Mouse (Mus musculus) midbrain, embryonic 16.5 days (tissue): Measurements from ENCODE around the gene Zfp788. TPM values are rescaled to one million over a fixed set of nuclear protein-coding genes. Genes with fewer than 3 reads are reported as not detected.
"Not testable (repeated sequence)": the region's sequence is repeated elsewhere in the genome, so short reads cannot be mapped to it uniquely, and the experiment has no call there.

Experiments
- ATAC-seq: fragments of 200-750 bp; cut with Nextera tagmentation; 2 replicates; pipeline ENCODE4 v1.8.0; 2017; ENCODE audit warnings: moderate TSS enrichment
- H3K27ac ChIP-seq: fragments of 300-500 bp; sonication (generic); 2 replicates; pipeline ENCODE4 v1.5.1; 2014; ENCODE audit warnings: mild to moderate bottlenecking, low read length, mixed read lengths
- H3K27me3 ChIP-seq: fragments of 300-500 bp; sonication (generic); 2 replicates; pipeline ENCODE4 v1.6.1; 2014; ENCODE audit warnings: low read depth, low read length, mixed read lengths; ENCODE audit not compliant: control insufficient read depth, insufficient read depth
- H3K36me3 ChIP-seq: fragments of 300-500 bp; sonication (generic); 2 replicates; pipeline ENCODE4 v1.6.1; 2014; ENCODE audit warnings: mild to moderate bottlenecking, low read length, moderate library complexity, mixed read lengths; ENCODE audit not compliant: control insufficient read depth, insufficient read depth
- H3K4me1 ChIP-seq: fragments of 300-500 bp; sonication (generic); 2 replicates; pipeline ENCODE4 v1.6.1; 2014; ENCODE audit warnings: mild to moderate bottlenecking, low read length, mixed read lengths; ENCODE audit not compliant: control insufficient read depth, insufficient read depth
- H3K4me2 ChIP-seq: fragments of 300-500 bp; sonication (generic); 2 replicates; pipeline ENCODE4 v1.6.1; 2014; ENCODE audit warnings: mild to moderate bottlenecking, low read length, mixed read lengths
- H3K4me3 ChIP-seq: fragments of 300-500 bp; sonication (generic); 2 replicates; pipeline ENCODE4 v1.5.1; 2014; ENCODE audit warnings: low read depth, mild to moderate bottlenecking, low read length, moderate library complexity, mixed read lengths
- H3K9ac ChIP-seq: fragments of 300-500 bp; sonication (generic); 2 replicates; pipeline ENCODE4 v1.6.1; 2014; ENCODE audit warnings: low read depth, low read length, mixed read lengths
- H3K9me3 ChIP-seq: fragments of 300-500 bp; sonication (generic); replicated peaks from 2 replicates; pipeline ENCODE4 v1.6.1; 2014; ENCODE audit warnings: mild to moderate bottlenecking, low read length, mixed read lengths; ENCODE audit not compliant: control insufficient read depth, poor library complexity, severe bottlenecking
- WGBS: fragments of 180-500 bp; shearing (Covaris S2); extraction: QIAGEN DNeasy Blood & Tissue Kit; methylation state at CpG from one replicate; pipeline ENCODE4 v1.1.7; 2014; 5-methylcytosine and 5-hydroxymethylcytosine counted together
- polyA plus RNA-seq: library from polyadenylated mRNA; unstranded; fragments of >200 nt; fragmentation: Nextera tagmentation; extraction: Ambion mirVana; gene quantifications from 2 replicates; pipeline ENCODE4 v1.2.1, GENCODE M21; 2015

Gene Zfp788
- polyA plus RNA-seq, 1 experiment from 2014 or later, result 25.5 TPM

GRCm38 (mm10) chr7:41674326-41674725 is 41.3 kb downstream of the Zfp788 start:
- H3K4me3 ChIP-seq, H3K9ac ChIP-seq, H3K4me1 ChIP-seq, H3K36me3 ChIP-seq, H3K27ac ChIP-seq, H3K9me3 ChIP-seq, H3K27me3 ChIP-seq, H3K4me2 ChIP-seq, ATAC-seq: not testable (repeated sequence)
- WGBS, result 50% methylated on average over 1 of the region's 1 CpGs

Other genes starting within 250 kb of the Zfp788 start
- 8.1 and 8.7 TPM in 2 replicates for gene AI987944, start 239.8 kb upstream of the Zfp788 start, polyA plus RNA-seq
- 0.74 and 0.77 TPM in 2 replicates for gene Vmn2r57, start 184.5 kb upstream of the Zfp788 start, polyA plus RNA-seq
- 0.19 and 0.24 TPM in 2 replicates for gene Gm20449, start 133.8 kb upstream of the Zfp788 start, polyA plus RNA-seq
- 4.4 and 5.3 TPM in 2 replicates for gene AW146154, start 133.3 kb upstream of the Zfp788 start, polyA plus RNA-seq
- not detected in 2 replicates for gene Gm6871, start 59.5 kb upstream of the Zfp788 start, polyA plus RNA-seq
- 15.6 and 16.5 TPM in 2 replicates for gene 2610021A01Rik, start 34.0 kb upstream of the Zfp788 start, polyA plus RNA-seq
- gene Vmn2r58, start 239.5 kb downstream of the Zfp788 start, polyA plus RNA-seq, result not detected in 2 replicates